Mouse (Mus musculus): Measurements from ENCODE around the gene H1f0. TPM values are rescaled to one million over a fixed set of nuclear protein-coding genes. Genes with fewer than 3 reads are reported as not detected.
A peak's percentile ranks its signal among the peaks of the same experiment; 100 is the strongest.

Gene H1f0
- total and polyA plus RNA-seq, 2 experiments = 68.0 to 82.1 TPM

DNA sequence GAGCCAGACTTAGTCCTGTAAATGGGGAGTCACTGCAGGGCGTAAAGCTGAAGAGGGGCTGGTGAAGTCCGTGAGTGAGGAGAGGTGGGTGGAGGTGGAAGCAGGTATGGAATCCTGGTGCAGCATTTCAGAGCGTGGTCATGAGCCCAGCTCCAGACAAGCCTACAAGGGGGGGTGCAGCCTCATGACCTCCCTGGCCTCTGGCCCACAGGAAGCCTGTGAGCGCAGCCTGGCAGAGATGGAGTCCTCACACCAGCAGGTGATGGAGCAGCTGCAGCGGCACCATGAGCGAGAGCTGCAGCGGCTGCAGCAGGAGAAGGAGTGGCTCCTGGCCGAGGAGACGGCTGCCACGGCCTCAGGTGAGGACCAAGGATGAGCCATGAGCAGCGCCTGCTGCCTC is 28.7 kb upstream of the H1f0 start:
- WGBS = 95% methylated on average over 11 of the region's 11 CpGs
- no peak overlapping the region for H3K9ac ChIP-seq (ENCODE audit: low read depth, low read length)
- no peak for DNase-seq (ENCODE audit: extremely low read depth, low read depth, low spot score)
- peaks cover 11% of the 10 kb centered on the region for H3K4me1 ChIP-seq (ENCODE audit: control insufficient read depth, insufficient read depth, low read length)
- H3K4me3 ChIP-seq (ENCODE audit: insufficient read depth, low read depth, low read length) = no peak overlapping the region
- H3K36me3 ChIP-seq (ENCODE audit: control insufficient read depth, insufficient read depth, low read length) = peaks cover 5% of the 10 kb centered on the region; the same call in 1 of the 2 replicates
- no peak overlapping the region for H3K27ac ChIP-seq (replicated peaks; ENCODE audit: insufficient read depth, low read depth, low read length)
- H3K79me2 ChIP-seq (ENCODE audit: control insufficient read depth, insufficient read depth, low read length) = no peaks in the 10 kb centered on the region
- TF ChIP-seq CTCF (IDR thresholded peaks at IDR 0.05; ENCODE audit: low read depth, low read length) = no peak
- no peak for TF ChIP-seq POLR2A (IDR thresholded peaks at IDR 0.05; ENCODE audit: extremely low read depth, insufficient read depth, low read length)
- no peaks in the 10 kb centered on the region for H3K27me3 ChIP-seq (ENCODE audit: control insufficient read depth, insufficient read depth, low read length)

DNA sequence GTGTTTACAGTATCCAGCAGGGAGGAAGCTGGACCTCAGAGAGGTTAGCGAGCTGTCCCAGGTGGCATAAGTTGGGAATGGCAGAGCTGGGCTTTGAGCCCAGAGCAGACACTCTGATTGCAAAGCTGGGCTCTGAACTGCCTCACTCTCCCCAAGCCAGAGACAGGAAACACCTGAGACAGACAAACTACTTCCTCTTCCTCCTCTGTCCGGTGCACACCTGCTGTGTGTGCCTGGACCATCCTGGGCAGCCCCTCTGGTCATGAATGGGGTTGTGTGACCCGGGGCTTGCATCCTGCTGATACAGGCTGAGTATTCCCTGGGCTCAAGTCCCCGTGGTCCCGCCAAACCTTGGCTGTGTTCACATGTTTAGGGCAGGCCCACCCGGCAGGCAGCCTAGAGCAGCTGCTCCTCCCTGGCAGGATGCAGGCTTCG is 27.9 kb upstream of the H1f0 start:
- H3K9ac ChIP-seq (ENCODE audit: low read depth, low read length) = no peak overlapping the region
- DNase-seq (ENCODE audit: extremely low read depth, low read depth, low spot score) = no peak
- no peaks in the 10 kb centered on the region for H3K27me3 ChIP-seq (ENCODE audit: control insufficient read depth, insufficient read depth, low read length)
- H3K4me1 ChIP-seq (ENCODE audit: control insufficient read depth, insufficient read depth, low read length) = peaks cover 11% of the 10 kb centered on the region
- H3K36me3 ChIP-seq (ENCODE audit: control insufficient read depth, insufficient read depth, low read length) = peaks cover 5% of the 10 kb centered on the region; the same call in 1 of the 2 replicates
- H3K79me2 ChIP-seq (ENCODE audit: control insufficient read depth, insufficient read depth, low read length) = no peaks in the 10 kb centered on the region
- no peak overlapping the region for H3K4me3 ChIP-seq (ENCODE audit: insufficient read depth, low read depth, low read length)
- 82% methylated on average over 7 of the region's 7 CpGs for WGBS
- TF ChIP-seq CTCF (IDR thresholded peaks at IDR 0.05; ENCODE audit: low read depth, low read length) (no peak), POLR2A (IDR thresholded peaks at IDR 0.05; ENCODE audit: extremely low read depth, insufficient read depth, low read length) (no peak)
- no peak overlapping the region for H3K27ac ChIP-seq (replicated peaks; ENCODE audit: insufficient read depth, low read depth, low read length)

DNA sequence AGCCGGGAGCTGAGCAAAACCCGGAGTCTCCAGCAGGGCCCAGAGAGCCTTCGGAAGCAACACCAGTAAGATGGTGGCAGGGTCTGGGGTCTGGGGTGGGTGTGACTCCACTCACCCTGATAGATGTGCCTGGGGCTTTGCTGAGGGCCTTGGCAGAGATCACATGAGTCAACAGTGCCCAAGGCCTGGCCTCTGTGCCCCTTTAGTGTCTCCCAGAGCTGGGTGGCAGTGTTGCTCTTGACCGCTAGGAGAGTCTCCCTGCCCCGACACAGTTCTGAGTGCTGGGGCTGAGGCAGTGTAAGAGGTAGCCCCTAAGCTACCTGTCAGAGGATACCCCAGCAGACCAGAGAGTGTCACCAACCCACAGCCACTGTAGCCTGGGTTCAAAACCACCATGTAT is 26.7 kb upstream of the H1f0 start:
- no peaks in the 10 kb centered on the region for H3K27me3 ChIP-seq (ENCODE audit: control insufficient read depth, insufficient read depth, low read length)
- H3K27ac ChIP-seq (replicated peaks; ENCODE audit: insufficient read depth, low read depth, low read length) = no peak overlapping the region
- TF ChIP-seq CTCF (IDR thresholded peaks at IDR 0.05; ENCODE audit: low read depth, low read length) (no peak), POLR2A (IDR thresholded peaks at IDR 0.05; ENCODE audit: extremely low read depth, insufficient read depth, low read length) (no peak)
- no peak overlapping the region for H3K4me3 ChIP-seq (ENCODE audit: insufficient read depth, low read depth, low read length)
- no peak for DNase-seq (ENCODE audit: extremely low read depth, low read depth, low spot score)
- WGBS = 95% methylated on average over 5 of the region's 5 CpGs
- no peaks in the 10 kb centered on the region for H3K79me2 ChIP-seq (ENCODE audit: control insufficient read depth, insufficient read depth, low read length)
- H3K36me3 ChIP-seq (ENCODE audit: control insufficient read depth, insufficient read depth, low read length) = peaks cover 8% of the 10 kb centered on the region; the same call in 1 of the 2 replicates
- H3K9ac ChIP-seq (ENCODE audit: low read depth, low read length) = no peak overlapping the region
- H3K4me1 ChIP-seq (ENCODE audit: control insufficient read depth, insufficient read depth, low read length) = peaks cover 2% of the 10 kb centered on the region

DNA sequence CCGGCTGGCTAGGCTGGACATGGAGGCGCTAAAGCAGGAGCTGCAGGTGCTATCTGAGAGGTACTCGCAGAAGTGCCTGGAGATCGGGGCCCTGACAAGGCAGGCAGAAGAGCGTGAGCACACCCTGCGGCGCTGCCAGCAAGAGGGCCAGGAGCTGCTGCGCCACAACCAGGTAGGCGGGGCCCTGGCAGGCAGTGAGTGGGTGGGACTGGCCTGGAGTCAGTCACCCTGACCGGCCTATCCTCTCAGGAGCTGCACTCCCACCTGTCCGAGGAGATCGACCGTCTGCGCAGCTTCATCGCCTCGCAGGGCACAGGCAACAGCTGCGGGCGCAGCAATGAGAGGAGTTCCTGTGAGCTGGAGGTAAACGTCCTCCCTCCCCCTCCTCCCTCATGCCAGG is 26.2 kb upstream of the H1f0 start:
- 51% methylated on average over 19 of the region's 19 CpGs for WGBS
- TF ChIP-seq POLR2A (IDR thresholded peaks at IDR 0.05; ENCODE audit: extremely low read depth, insufficient read depth, low read length) (no peak), CTCF (IDR thresholded peaks at IDR 0.05; ENCODE audit: low read depth, low read length) (no peak)
- no peaks in the 10 kb centered on the region for H3K79me2 ChIP-seq (ENCODE audit: control insufficient read depth, insufficient read depth, low read length)
- no peaks in the 10 kb centered on the region for H3K27me3 ChIP-seq (ENCODE audit: control insufficient read depth, insufficient read depth, low read length)
- peak; percentile 75 for DNase-seq (ENCODE audit: extremely low read depth, low read depth, low spot score)
- H3K9ac ChIP-seq (ENCODE audit: low read depth, low read length) = no peak overlapping the region
- H3K27ac ChIP-seq (replicated peaks; ENCODE audit: insufficient read depth, low read depth, low read length) = no peak overlapping the region
- H3K36me3 ChIP-seq (ENCODE audit: control insufficient read depth, insufficient read depth, low read length) = peaks cover 9% of the 10 kb centered on the region; the same call in 1 of the 2 replicates
- H3K4me3 ChIP-seq (ENCODE audit: insufficient read depth, low read depth, low read length) = no peak overlapping the region
- no peaks in the 10 kb centered on the region for H3K4me1 ChIP-seq (ENCODE audit: control insufficient read depth, insufficient read depth, low read length)

DNA sequence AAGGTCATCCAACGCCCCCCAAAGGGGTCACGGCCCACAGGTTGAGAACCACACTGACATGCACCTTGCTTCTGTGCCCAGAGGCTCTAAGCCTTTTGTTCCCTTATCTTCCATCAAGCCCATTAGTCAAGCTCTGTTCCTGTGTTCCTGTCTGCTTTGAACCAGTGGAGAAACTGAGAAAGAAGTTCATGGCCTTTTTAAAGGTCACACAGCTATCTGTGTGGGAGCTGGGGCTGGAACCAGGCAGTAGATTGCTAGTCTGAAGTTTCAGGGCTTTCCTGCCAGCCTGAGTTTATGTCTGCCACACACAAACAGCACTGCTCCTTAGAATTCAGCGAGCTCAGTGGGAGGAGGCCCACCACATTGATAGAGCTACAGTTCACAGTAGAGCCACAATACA is 25.2 kb upstream of the H1f0 start:
- Histone ChIP-seq H3K27me3 (ENCODE audit: control insufficient read depth, insufficient read depth, low read length) (no peaks in the 10 kb centered on the region), H3K4me3 (ENCODE audit: insufficient read depth, low read depth, low read length) (no peak overlapping the region), H3K9ac (ENCODE audit: low read depth, low read length) (no peak overlapping the region), H3K27ac (replicated peaks; ENCODE audit: insufficient read depth, low read depth, low read length) (no peak overlapping the region), H3K79me2 (ENCODE audit: control insufficient read depth, insufficient read depth, low read length) (no peaks in the 10 kb centered on the region), H3K4me1 (ENCODE audit: control insufficient read depth, insufficient read depth, low read length) (no peaks in the 10 kb centered on the region), H3K36me3 (ENCODE audit: control insufficient read depth, insufficient read depth, low read length) (peaks cover 9% of the 10 kb centered on the region; the same call in 1 of the 2 replicates)
- no peak for TF ChIP-seq POLR2A (IDR thresholded peaks at IDR 0.05; ENCODE audit: extremely low read depth, insufficient read depth, low read length)
- TF ChIP-seq CTCF (IDR thresholded peaks at IDR 0.05; ENCODE audit: low read depth, low read length) = no peak
- no peak for DNase-seq (ENCODE audit: extremely low read depth, low read depth, low spot score)
- WGBS = 91% methylated on average over 3 of the region's 3 CpGs

DNA sequence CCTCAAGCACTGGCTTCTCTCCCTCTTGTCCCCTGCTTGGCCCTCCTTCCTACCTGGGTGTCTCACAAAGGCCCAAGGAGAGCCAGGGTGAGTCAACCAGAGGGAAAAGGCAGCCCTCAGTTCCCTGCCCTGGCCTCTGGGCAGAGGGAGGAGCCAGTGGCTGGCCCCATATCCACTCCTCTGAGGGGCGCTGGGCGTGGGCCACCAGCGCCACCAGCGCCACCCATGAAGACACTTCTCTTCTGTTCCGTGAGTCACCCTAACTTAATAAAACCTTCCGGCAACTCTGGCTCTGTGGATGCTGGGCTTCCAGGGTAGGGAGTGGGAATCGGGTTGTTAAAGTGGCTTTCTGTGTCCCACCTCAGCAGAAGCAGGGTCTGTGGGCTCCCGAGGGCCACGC is 22.7 kb upstream of the H1f0 start:
- Histone ChIP-seq H3K36me3 (ENCODE audit: control insufficient read depth, insufficient read depth, low read length) (peaks cover 9% of the 10 kb centered on the region; the same call in 1 of the 2 replicates), H3K4me1 (ENCODE audit: control insufficient read depth, insufficient read depth, low read length) (no peaks in the 10 kb centered on the region), H3K79me2 (ENCODE audit: control insufficient read depth, insufficient read depth, low read length) (no peaks in the 10 kb centered on the region), H3K27me3 (ENCODE audit: control insufficient read depth, insufficient read depth, low read length) (no peaks in the 10 kb centered on the region), H3K9ac (ENCODE audit: low read depth, low read length) (no peak overlapping the region), H3K4me3 (ENCODE audit: insufficient read depth, low read depth, low read length) (no peak overlapping the region), H3K27ac (replicated peaks; ENCODE audit: insufficient read depth, low read depth, low read length) (no peak overlapping the region)
- TF ChIP-seq POLR2A (IDR thresholded peaks at IDR 0.05; ENCODE audit: extremely low read depth, insufficient read depth, low read length) (no peak), CTCF (IDR thresholded peaks at IDR 0.05; ENCODE audit: low read depth, low read length) (no peak)
- no peak for DNase-seq (ENCODE audit: extremely low read depth, low read depth, low spot score)
- 94% methylated on average over 9 of the region's 9 CpGs for WGBS
